Mouse (Mus musculus) neural tube, embryonic 15.5 days (tissue): ENCODE measurements at regions not wholly inside any gene's neighbourhood (a gene's known extent, or its start where the extent isn't known, plus 50 kb on each side); places are given as distances from the start of the nearest gene placed in this dataset.

Experiments
- ATAC-seq: fragments of 200-750 bp; cut with Nextera tagmentation; 2 replicates; pipeline ENCODE4 v1.8.0; 2017; ENCODE audit warnings: mild to moderate bottlenecking, moderate TSS enrichment, moderate library complexity; ENCODE audit not compliant: low FRiP score
- H3K27ac ChIP-seq: fragments of 300-500 bp; sonication (generic); replicated peaks from 2 replicates; pipeline ENCODE4 v1.5.1; 2015; ENCODE audit warnings: mild to moderate bottlenecking, inconsistent platforms
- H3K27me3 ChIP-seq: fragments of 300-500 bp; sonication (generic); replicated peaks from 2 replicates; pipeline ENCODE4 v1.6.1; 2015; ENCODE audit warnings: inconsistent platforms
- H3K36me3 ChIP-seq: fragments of 300-500 bp; sonication (generic); 2 replicates; pipeline ENCODE4 v1.6.1; 2015; ENCODE audit warnings: inconsistent platforms
- H3K4me1 ChIP-seq: fragments of 300-500 bp; sonication (generic); 2 replicates; pipeline ENCODE4 v1.6.1; 2015; ENCODE audit warnings: inconsistent platforms
- H3K4me2 ChIP-seq: fragments of 300-500 bp; sonication (generic); 2 replicates; pipeline ENCODE4 v1.6.1; 2015; ENCODE audit warnings: inconsistent platforms, mild to moderate bottlenecking, moderate library complexity
- H3K4me3 ChIP-seq: fragments of 300-500 bp; sonication (generic); replicated peaks from 2 replicates; pipeline ENCODE4 v1.5.1; 2015; ENCODE audit warnings: mild to moderate bottlenecking, inconsistent platforms
- H3K9ac ChIP-seq: fragments of 300-500 bp; sonication (generic); replicated peaks from 2 replicates; pipeline ENCODE4 v1.6.1; 2015; ENCODE audit warnings: mild to moderate bottlenecking, inconsistent platforms
- H3K9me3 ChIP-seq: fragments of 300-500 bp; sonication (generic); replicated peaks from 2 replicates; pipeline ENCODE4 v1.6.1; 2016; ENCODE audit warnings: inconsistent platforms
- WGBS: fragments of 180-500 bp; shearing (Covaris S2); methylation state at CpG from one replicate; pipeline ENCODE4 v1.1.7; 2015; ENCODE audit warnings: mixed read lengths; 5-methylcytosine and 5-hydroxymethylcytosine counted together

DNA sequence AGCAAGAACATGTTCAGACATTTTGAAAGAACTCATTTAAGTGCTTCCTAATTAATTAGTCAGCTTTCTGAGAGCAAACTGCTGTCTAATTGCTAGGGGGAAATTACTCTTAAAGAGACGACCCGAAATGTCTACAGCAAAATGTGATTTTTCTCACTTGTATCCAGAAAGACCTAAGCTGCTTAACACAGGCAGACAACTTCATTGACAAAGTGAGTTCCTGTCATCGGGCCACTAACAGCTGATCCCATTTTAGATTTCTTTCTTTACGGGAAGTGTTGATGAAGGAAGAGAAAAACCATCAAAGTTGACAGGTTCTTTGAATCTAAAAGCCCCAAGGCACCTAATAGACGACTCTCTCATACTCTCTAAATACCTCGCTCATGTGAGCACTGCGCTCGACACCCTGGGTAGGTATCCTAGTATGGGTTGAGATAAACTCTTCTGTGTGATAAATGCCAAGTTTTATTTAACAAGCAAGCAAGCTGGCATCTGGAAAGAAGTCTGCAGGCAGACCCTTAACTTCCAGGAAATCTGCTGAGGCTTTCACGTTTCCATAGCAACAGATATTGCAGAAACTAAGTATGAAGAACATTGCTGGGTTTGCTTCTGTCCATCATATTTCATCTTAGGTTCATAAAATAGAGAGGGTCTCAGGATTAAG lies 112.5 kb upstream of the Plxnc1 start:
- WGBS: 64% methylated on average over 9 of the region's 9 CpGs
- H3K9ac ChIP-seq: no peak overlapping the region
- H3K4me1 ChIP-seq: peaks cover 28% of the 10 kb centered on the region
- no peak overlapping the region for H3K4me2 ChIP-seq
- ATAC-seq: no peak
- H3K4me3 ChIP-seq: no peak overlapping the region
- no peaks in the 10 kb centered on the region for H3K27me3 ChIP-seq
- H3K27ac ChIP-seq: 0 out of 2 replicates have a peak overlapping the region, but pooled peaks have one; percentile 25
- H3K36me3 ChIP-seq: no peaks in the 10 kb centered on the region
- H3K9me3 ChIP-seq: no peaks in the 10 kb centered on the region

DNA sequence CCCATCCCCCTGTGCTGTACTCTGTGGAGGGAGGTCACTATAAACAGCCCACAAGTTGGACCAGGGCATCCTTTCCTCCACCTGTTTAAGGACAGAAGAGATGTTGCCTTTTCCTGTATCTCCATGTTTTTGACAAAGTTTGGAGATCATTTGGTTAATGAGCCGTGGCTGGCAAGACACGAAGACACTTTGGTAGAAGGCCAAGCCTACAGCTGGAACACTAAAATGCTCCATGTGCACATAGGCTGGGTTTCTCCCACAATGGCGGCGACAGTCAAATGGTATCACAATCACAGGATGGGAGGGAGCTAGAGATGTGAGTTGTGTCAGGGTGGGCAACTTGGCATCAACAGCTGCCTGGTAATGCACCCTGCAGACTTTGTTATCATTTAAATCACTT lies 111.9 kb upstream of the Plxnc1 start:
- Histone ChIP-seq H3K4me3 (no peak overlapping the region), H3K9ac (no peak overlapping the region), H3K4me2 (no peak overlapping the region), H3K36me3 (no peaks in the 10 kb centered on the region), H3K27ac (no peak overlapping the region), H3K4me1 (peaks cover 28% of the 10 kb centered on the region), H3K27me3 (no peaks in the 10 kb centered on the region), H3K9me3 (no peaks in the 10 kb centered on the region)
- no peak for ATAC-seq
- 62% methylated on average over 4 of the region's 4 CpGs for WGBS

- Histone ChIP-seq H3K27ac (no peak overlapping the region), H3K9ac (no peak overlapping the region), H3K9me3 (no peaks in the 10 kb centered on the region), H3K4me1 (peaks cover 24% of the 10 kb centered on the region), H3K4me2 (no peak overlapping the region), H3K27me3 (no peaks in the 10 kb centered on the region), H3K36me3 (no peaks in the 10 kb centered on the region), H3K4me3 (no peak overlapping the region)
- no peak for ATAC-seq
- WGBS: 96% methylated on average over 3 of the region's 3 CpGs
Measured at GRCm38 (mm10) chr10:95054869-95055268, 110.2 kb upstream of the Plxnc1 start.

- no peaks in the 10 kb centered on the region for H3K36me3 ChIP-seq
- peaks cover 12% of the 10 kb centered on the region for H3K4me1 ChIP-seq
- H3K4me2 ChIP-seq: no peak overlapping the region
- H3K9me3 ChIP-seq: no peaks in the 10 kb centered on the region
- no peak overlapping the region for H3K4me3 ChIP-seq
- H3K9ac ChIP-seq: no peak overlapping the region
- WGBS: 91% methylated on average over 5 of the region's 5 CpGs
- H3K27me3 ChIP-seq: no peaks in the 10 kb centered on the region
- no peak for ATAC-seq
- H3K27ac ChIP-seq: no peak overlapping the region
Measured at GRCm38 (mm10) chr10:95048790-95049189, 104.2 kb upstream of the Plxnc1 start.

GRCm38 (mm10) chr10:95043978-95044377 lies 99.3 kb upstream of the Plxnc1 start:
- Histone ChIP-seq H3K9me3 (no peaks in the 10 kb centered on the region), H3K36me3 (no peaks in the 10 kb centered on the region), H3K9ac (no peak overlapping the region), H3K27ac (peak overlapping the region; percentile 54), H3K4me3 (no peak overlapping the region), H3K4me2 (no peak overlapping the region), H3K4me1 (peaks cover 26% of the 10 kb centered on the region), H3K27me3 (no peaks in the 10 kb centered on the region)
- 0 out of 2 replicates have a peak, but pooled peaks have one; percentile 2 for ATAC-seq
- WGBS: 23% methylated on average over 7 of the region's 7 CpGs

GRCm38 (mm10) chr10:95040258-95040895 lies 95.7 kb upstream of the Plxnc1 start:
- Histone ChIP-seq H3K9me3 (no peaks in the 10 kb centered on the region), H3K9ac (no peak overlapping the region), H3K4me2 (no peak overlapping the region), H3K4me3 (no peak overlapping the region), H3K27ac (0 out of 2 replicates have a peak overlapping the region, but pooled peaks have one; percentile 18), H3K27me3 (no peaks in the 10 kb centered on the region), H3K4me1 (peaks cover 24% of the 10 kb centered on the region), H3K36me3 (no peaks in the 10 kb centered on the region)
- ATAC-seq: no peak
- WGBS: 56% methylated on average over 6 of the region's 6 CpGs

- Histone ChIP-seq H3K27me3 (no peaks in the 10 kb centered on the region), H3K4me3 (no peak overlapping the region), H3K4me2 (no peak overlapping the region), H3K9me3 (no peaks in the 10 kb centered on the region), H3K9ac (no peak overlapping the region), H3K27ac (no peak overlapping the region), H3K36me3 (no peaks in the 10 kb centered on the region), H3K4me1 (peaks cover 17% of the 10 kb centered on the region)
- WGBS: 71% methylated on average over 4 of the region's 4 CpGs
- ATAC-seq: no peak
Measured at GRCm38 (mm10) chr10:95036043-95036697, 91.5 kb upstream of the Plxnc1 start.

DNA sequence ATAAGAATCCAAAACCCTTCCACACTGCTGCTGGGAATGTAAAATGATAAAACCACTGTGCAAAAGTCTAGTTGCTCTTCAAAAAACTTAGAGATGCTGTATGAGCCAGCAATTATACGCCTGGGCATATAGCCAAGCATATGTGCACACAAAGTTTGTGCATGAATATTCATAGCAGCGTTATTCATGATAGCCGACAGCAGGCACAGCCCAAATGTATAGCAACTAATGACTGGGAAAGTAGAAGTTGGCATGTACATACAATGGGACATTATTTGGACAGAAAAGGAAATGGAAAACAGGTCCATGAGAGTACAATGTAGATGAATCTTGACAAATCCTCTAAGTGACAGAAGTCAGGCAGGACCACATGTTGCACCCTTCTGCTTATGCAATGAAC lies 90.7 kb upstream of the Plxnc1 start:
- no peaks in the 10 kb centered on the region for H3K27me3 ChIP-seq
- H3K27ac ChIP-seq: no peak overlapping the region
- WGBS: 41% methylated on average over 3 of the region's 3 CpGs
- peaks cover 10% of the 10 kb centered on the region for H3K4me1 ChIP-seq
- H3K9me3 ChIP-seq: no peaks in the 10 kb centered on the region
- no peak overlapping the region for H3K4me3 ChIP-seq
- H3K36me3 ChIP-seq: no peaks in the 10 kb centered on the region
- no peak for ATAC-seq
- no peak overlapping the region for H3K4me2 ChIP-seq
- no peak overlapping the region for H3K9ac ChIP-seq

DNA sequence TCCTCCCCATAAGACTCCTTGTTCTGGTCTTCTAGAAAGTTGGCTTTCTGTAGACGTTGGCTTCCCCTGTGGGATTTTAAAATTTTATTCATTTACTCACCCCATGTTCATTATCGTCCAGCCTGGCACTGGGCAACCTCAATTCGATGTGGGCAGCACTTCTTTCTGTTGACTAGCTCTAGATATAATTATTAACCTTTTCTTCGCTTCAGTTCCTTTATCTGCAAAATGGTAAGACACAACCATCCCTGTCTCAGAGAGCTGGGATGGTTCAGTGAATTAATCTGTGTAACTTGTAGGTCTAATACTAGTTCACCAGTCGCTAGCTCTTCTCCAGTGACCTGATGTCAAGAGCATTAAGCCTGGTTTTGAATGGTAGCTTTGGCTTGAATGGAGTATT lies 89.9 kb upstream of the Plxnc1 start:
- WGBS: 88% methylated on average over 5 of the region's 5 CpGs
- Histone ChIP-seq H3K4me1 (peaks cover 5% of the 10 kb centered on the region; the same call in 1 of the 2 replicates), H3K9me3 (no peaks in the 10 kb centered on the region), H3K27me3 (no peaks in the 10 kb centered on the region), H3K36me3 (no peaks in the 10 kb centered on the region), H3K4me2 (no peak overlapping the region), H3K9ac (no peak overlapping the region), H3K27ac (no peak overlapping the region), H3K4me3 (no peak overlapping the region)
- no peak for ATAC-seq

DNA sequence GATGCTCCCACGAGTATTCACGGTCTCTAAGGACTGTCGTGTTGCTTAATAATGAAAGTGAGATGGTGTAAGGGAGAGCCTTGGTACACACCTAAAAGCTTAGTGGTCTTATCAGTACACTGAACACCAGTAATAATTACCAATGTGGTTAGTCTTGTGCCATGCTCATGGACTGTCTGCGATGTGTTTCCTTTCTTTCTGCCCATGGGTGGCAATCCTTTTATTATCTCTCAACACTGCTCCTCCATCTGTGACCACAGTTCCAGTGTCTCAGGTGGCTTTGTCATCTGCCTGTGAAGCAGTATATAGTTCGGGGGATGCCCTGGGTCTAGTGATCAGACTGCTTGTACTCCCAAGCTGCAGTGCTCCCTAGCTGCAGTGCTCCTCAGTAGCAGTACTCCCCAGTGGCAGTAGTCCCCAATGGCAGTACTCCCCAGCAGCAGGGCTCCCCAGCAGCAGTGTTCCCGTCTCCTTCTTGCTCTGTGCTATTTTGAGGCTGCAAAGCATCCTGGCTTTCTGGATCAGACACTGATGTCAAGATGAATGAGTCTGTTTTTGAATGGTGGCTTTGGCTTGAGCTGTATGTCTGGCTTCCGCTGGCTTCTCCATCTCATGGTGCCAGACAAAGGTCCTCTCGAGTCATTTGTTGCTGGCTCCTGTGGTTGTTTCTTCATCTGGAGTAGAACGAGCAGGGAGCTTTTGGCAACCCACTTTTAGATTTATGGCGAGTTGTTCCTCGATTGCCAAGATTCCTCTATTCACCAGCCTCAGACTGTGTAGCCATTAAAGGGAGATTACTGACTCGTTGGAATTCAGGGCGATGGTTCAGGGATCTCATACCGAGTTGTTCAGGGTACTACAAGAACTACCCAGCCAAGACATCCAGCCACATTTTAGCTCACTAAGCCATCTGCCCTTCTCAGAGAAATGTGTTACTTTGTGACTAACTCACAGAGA lies 88.4 kb upstream of the Plxnc1 start:
- no peak overlapping the region for H3K4me3 ChIP-seq
- peak overlapping the region; percentile 51; the same call in 1 of the 2 replicates for H3K27ac ChIP-seq
- H3K9me3 ChIP-seq: no peaks in the 10 kb centered on the region
- 58% methylated on average over 14 of the region's 14 CpGs for WGBS
- no peak overlapping the region for H3K4me2 ChIP-seq
- ATAC-seq: peak; percentile 81
- no peak overlapping the region for H3K9ac ChIP-seq
- H3K4me1 ChIP-seq: peaks cover 5% of the 10 kb centered on the region; the same call in 1 of the 2 replicates
- no peaks in the 10 kb centered on the region for H3K27me3 ChIP-seq
- H3K36me3 ChIP-seq: no peaks in the 10 kb centered on the region

DNA sequence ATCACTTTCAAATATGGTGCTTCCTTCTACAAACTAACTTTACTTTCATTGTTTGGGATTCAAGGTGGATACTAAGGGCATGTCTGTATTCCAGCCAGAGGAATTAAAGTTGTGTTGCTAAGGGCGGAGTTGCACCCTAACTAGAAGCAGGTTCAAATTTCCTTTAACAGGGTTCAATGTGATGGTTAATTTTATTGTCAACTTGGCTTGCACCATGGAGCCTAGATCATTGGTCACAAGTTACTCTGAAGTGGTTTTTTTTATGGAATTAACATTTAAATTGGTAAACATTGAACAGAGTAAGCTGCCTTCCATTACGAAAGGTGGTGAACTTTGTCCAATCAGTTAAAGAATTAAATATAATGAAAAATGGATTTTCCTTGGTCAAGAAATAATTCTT lies 86.7 kb upstream of the Plxnc1 start:
- no peaks in the 10 kb centered on the region for H3K9me3 ChIP-seq
- H3K27ac ChIP-seq: no peak overlapping the region
- ATAC-seq: no peak
- no peaks in the 10 kb centered on the region for H3K27me3 ChIP-seq
- 97% methylated on average over 2 of the region's 2 CpGs for WGBS
- H3K4me2 ChIP-seq: no peak overlapping the region
- H3K36me3 ChIP-seq: no peaks in the 10 kb centered on the region
- no peak overlapping the region for H3K4me3 ChIP-seq
- H3K9ac ChIP-seq: no peak overlapping the region
- peaks cover 5% of the 10 kb centered on the region; the same call in 1 of the 2 replicates for H3K4me1 ChIP-seq
